Mouse (Mus musculus) layer of hippocampus, adult 9-10 months (tissue): ENCODE measurements around the gene Dgcr2.

Source experiments
- DNase-seq: peaks from one replicate; pipeline ENCODE4 v3.0.0; 2022; ENCODE audit warnings: low spot score

Dgcr2 gene

GRCm38 (mm10) chr16:17911052-17911595 is 12.8 kb upstream of the Dgcr2 start, which contains the start of gene Ess2:
Gene Ess2, minus strand, starts transcription at chr16:17911348.
- peak; percentile 91 for DNase-seq

- DNase-seq, result no peak
Measured at GRCm38 (mm10) chr16:17896091-17896490, 2.3 kb downstream of the Dgcr2 start.

GRCm38 (mm10) chr16:17893923-17894322 is 4.4 kb downstream of the Dgcr2 start, which contains the start of gene Tssk1:
Gene Tssk1, plus strand, starts transcription at chr16:17894223.
- no peak for DNase-seq

- DNase-seq, result no peak
Measured at GRCm38 (mm10) chr16:17892606-17893005, 5.8 kb downstream of the Dgcr2 start.

GRCm38 (mm10) chr16:17891567-17891959 is 6.8 kb downstream of the Dgcr2 start, which contains the start of gene Gm20518:
Gene Gm20518, minus strand, starts transcription at chr16:17891671.
- DNase-seq, result peak; percentile 93

GRCm38 (mm10) chr16:17890917-17891566 is 7.3 kb downstream of the Dgcr2 start:
- DNase-seq, result no peak

DNA sequence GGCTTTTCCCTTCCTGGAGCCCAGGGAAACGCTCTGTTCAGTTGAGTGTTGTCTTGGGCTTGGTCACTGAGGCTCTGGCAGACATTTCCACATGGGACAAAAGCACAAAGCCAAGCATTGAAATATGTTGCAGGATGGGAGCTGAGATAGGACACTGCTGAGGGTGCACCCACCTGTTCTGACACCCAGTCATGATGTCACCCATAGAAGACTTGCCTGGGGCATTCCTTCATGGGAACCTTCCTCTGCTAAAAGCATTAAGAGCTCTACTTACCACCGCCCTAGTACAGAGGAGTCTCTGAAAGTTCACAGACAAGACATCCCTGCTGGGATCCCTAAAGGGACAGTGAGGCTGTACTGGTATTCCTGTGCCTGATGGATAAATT is 8.0 kb downstream of the Dgcr2 start:
- no peak for DNase-seq

DNA sequence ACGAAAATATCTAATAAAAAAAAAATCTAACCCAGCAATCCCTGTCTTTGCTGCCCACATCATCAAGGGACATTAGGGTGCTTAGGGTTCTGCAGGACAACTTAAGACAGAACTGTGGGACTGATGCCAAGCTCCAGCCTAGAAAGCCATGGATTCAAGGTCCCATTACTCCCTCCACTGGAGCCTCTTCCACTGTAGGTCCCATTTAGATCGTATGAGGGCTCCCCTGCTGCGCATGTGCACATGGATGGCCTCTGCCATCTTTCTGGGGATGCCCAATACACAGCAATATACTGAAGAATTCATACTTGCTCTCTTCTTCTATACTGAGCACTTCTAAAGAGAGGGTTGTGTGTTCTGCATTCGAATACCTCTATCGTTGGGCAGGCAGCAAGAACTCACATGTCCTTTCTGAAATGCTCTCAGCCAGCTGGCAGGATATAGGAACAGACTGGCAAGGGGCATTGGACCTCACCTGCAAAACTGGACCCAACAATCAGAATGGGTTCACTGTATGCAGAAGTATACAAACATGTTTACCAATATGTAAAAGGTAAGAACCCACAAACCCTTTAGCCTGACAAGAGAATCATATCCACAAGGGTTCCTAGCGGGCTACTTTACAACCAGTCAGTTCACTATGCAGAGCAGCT is 8.5 kb downstream of the Dgcr2 start:
- no peak for DNase-seq

GRCm38 (mm10) chr16:17884116-17884515 is 14.2 kb downstream of the Dgcr2 start:
- DNase-seq, result no peak

- DNase-seq, result no peak
Measured at GRCm38 (mm10) chr16:17882196-17882595, 16.2 kb downstream of the Dgcr2 start.

GRCm38 (mm10) chr16:17879571-17879970 is 18.8 kb downstream of the Dgcr2 start:
- no peak for DNase-seq

- DNase-seq, result no peak
Measured at GRCm38 (mm10) chr16:17876096-17876495, 22.3 kb downstream of the Dgcr2 start.

- DNase-seq, result no peak
Measured at GRCm38 (mm10) chr16:17875174-17875573, 23.2 kb downstream of the Dgcr2 start.

DNA sequence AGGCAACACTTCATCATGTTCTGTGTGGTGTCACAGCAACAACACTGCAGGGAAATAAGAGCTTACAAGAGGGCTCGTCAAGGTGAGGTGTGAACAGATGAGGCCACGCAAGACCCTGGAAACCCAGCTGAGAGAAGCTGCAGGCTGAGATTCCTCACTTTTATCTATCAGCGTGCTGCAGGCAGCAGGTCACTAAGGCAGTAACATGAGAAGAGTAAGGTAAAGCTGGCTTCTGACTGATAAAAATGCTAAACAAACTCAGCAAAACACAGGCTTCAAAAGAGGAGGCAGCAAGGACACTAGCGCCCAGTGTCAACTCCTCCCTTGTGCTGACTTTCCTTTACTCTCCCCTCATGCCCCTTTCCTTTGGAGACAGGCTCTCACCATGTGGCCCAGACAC is 25.4 kb downstream of the Dgcr2 start:
- no peak for DNase-seq

DNA sequence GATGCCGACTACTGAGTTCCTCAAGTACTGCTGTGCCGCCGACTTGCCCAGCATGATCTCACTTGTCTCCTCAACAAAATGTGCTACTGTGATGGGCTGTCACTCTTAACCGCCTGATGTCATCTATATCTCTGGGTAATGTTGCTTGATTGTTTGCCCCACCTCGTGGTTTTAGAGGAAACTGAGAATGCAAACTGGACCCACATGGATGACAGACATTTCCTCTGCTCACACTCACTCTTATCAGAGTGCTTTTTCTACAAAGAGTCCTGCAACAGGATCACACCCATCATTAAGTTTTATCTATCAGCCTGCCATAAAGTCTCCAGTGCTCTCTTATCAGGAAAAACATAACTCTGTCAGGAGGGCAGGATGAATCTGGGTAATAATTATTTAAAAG is 27.1 kb downstream of the Dgcr2 start:
- no peak for DNase-seq

GRCm38 (mm10) chr16:17865770-17866169 is 32.6 kb downstream of the Dgcr2 start:
- no peak for DNase-seq

DNA sequence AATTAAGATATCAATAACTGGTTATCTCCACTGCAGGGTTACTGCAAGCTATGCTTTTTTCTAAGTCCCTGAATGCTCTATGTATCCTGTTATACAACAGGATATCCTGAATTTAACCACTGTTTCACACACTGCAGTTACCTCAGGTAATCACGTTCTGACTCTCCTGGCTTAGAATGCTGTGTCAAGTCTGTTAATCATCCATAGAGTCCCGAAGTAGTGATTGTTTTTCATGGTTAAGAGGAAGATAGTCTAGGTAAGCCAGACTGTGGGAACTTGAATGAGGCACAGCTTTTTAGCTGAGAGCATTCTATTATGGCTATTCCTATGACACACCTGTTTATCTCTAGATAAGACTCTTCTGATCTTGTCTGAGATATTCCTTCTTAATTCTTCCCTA is 33.1 kb downstream of the Dgcr2 start:
- DNase-seq, result no peak

GRCm38 (mm10) chr16:17858592-17858991 is 39.8 kb downstream of the Dgcr2 start:
- DNase-seq, result no peak

- DNase-seq, result no peak
Measured at GRCm38 (mm10) chr16:17857157-17857556, 41.2 kb downstream of the Dgcr2 start.

DNA sequence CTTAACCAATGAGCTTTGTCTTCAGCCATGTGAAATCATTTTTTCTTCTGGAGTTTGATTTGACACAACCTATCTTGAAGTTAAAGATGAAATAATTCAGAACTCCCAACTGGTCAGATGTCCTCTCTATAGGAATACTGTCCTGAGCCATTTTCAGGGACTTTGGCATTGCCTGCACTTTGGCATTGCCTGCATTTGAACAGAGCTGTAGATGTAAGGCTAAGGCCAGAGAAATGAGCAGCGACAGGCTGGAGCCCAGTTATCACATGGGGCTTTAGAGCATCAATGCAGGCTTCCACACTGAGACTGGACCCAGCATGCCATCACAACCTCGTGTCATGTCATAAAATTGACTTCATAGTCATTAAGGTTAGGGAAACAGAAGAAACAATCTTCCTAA is 45.1 kb downstream of the Dgcr2 start:
- no peak for DNase-seq

DNA sequence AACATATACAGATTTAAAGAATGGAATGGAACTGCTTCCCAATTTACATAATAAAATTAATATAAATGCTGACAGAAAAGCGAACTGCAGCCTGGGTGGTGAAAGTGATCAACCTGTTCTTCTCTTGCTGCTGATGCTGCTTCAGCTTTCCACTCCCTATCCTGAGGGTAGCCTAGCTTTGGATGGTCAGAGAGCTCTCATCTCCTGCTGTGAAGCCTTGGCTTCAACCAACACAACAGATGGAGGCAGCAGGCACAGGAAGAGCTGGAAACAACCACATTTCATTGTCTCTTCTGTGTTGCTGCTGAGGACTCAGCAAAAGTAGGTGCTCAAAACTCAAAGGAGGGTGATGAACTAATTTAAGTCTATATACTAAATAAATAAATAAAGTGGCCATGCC is 46.5 kb downstream of the Dgcr2 start:
- DNase-seq, result no peak

GRCm38 (mm10) chr16:17851331-17851730 is 47.0 kb downstream of the Dgcr2 start:
- DNase-seq, result no peak

GRCm38 (mm10) chr16:17849486-17849885 is 48.9 kb downstream of the Dgcr2 start:
- DNase-seq, result no peak
